15 mouse cellular contexts compared by ENCODE assay signal in genomic region chr6:29146641-29147040, GRCm38 (mm10). TPM values are rescaled to one million over a fixed set of nuclear protein-coding genes. Genes with fewer than 3 reads are reported as not detected.
DNase-seq lines count a peak whose midpoint lies in the region; ATAC-seq and TF ChIP-seq lines count a peak whose summit lies in the region.
"Had no signal": no experiment of that assay in that cellular context is flagged by ENCODE, and none has a peak within 500 bp of the region (broad histone marks: within the 10 kb centered on the region; RNA-seq: fewer than 3 reads in every experiment).

No protein-coding gene starts in this region.

- no peaks in the 10 kb centered on the region for H3K4me1 ChIP-seq in kidney, adult 2 months (ENCODE audit: control insufficient read depth, insufficient read depth, low read length)
- peaks cover 21% of the 10 kb centered on the region for H3K4me1 ChIP-seq in heart, embryonic 10.5 days
- H3K4me1 ChIP-seq: embryonic facial prominence, embryonic 13.5 days; forebrain, embryonic 12.5 days; hindbrain, embryonic 12.5 days; liver, embryonic 15.5 days had no signal

- no peak overlapping the region for H3K27ac ChIP-seq in kidney, adult 2 months (ENCODE audit: insufficient read depth, low read depth, low read length)
- H3K27ac ChIP-seq in heart, embryonic 10.5 days = peak overlapping the region; percentile 59; the same call in 1 of the 2 replicates
- H3K27ac ChIP-seq: embryonic facial prominence, embryonic 13.5 days; forebrain, embryonic 12.5 days; hindbrain, embryonic 12.5 days; macrophage had no signal

- peaks cover 5% of the 10 kb centered on the region for H3K36me3 ChIP-seq in kidney, adult 2 months (ENCODE audit: control insufficient read depth, insufficient read depth, low read length)
- H3K36me3 ChIP-seq in heart, embryonic 10.5 days = peaks cover 37% of the 10 kb centered on the region

- no peak for ATAC-seq in monocyte, adult 5-6 weeks (replicated peaks; ENCODE audit: insufficient number of reproducible peaks, low FRiP score, low TSS enrichment, poor library complexity, severe bottlenecking)

- no peak for TF ChIP-seq POLR2A in kidney, adult 2 months (IDR thresholded peaks at IDR 0.05; ENCODE audit: low read depth, low read length)

- no peaks in the 10 kb centered on the region for H3K9me3 ChIP-seq in heart, embryonic 10.5 days
- H3K9me3 ChIP-seq: embryonic facial prominence, embryonic 13.5 days; forebrain, embryonic 12.5 days; hindbrain, embryonic 12.5 days; liver, embryonic 15.5 days had no signal

- WGBS in kidney, adult 2 months = 48% methylated on average over 7 of the region's 7 CpGs
- WGBS in heart, embryonic 10.5 days = 33% methylated on average over 7 of the region's 7 CpGs

- H3K27me3 ChIP-seq in kidney, adult 2 months (replicated peaks; ENCODE audit: control insufficient read depth, insufficient read depth, low read length) = no peaks in the 10 kb centered on the region
- no peaks in the 10 kb centered on the region for H3K27me3 ChIP-seq in heart, embryonic 10.5 days (ENCODE audit: insufficient read depth, poor library complexity, severe bottlenecking)
- H3K27me3 ChIP-seq: embryonic facial prominence, embryonic 13.5 days; forebrain, embryonic 12.5 days; hindbrain, embryonic 12.5 days; liver, embryonic 15.5 days had no signal

- no peak overlapping the region for H3K4me3 ChIP-seq in kidney, adult 2 months (ENCODE audit: insufficient read depth, low read depth, low read length)
- no peak overlapping the region for H3K4me3 ChIP-seq in heart, embryonic 10.5 days
- H3K4me3 ChIP-seq: embryonic facial prominence, embryonic 13.5 days; forebrain, embryonic 12.5 days; hindbrain, embryonic 12.5 days; liver, embryonic 15.5 days had no signal

- no peak for TF ChIP-seq CTCF in kidney, adult 2 months (conservative IDR thresholded peaks at IDR 0.05; ENCODE audit: insufficient read depth, insufficient read length, low read depth, low read length)

- DNase-seq in kidney, adult 2 months = peak; percentile 8
- DNase-seq in kidney, adult 8-10 months = no peak
- DNase-seq in adrenal gland, adult 2 months = peak; percentile 49
- DNase-seq in heart, embryonic 10.5 days (ENCODE audit: low spot score) = no peak
- peak; percentile 68 for DNase-seq in heart, postnatal 4 days
- no peak for DNase-seq in yolk sac, embryonic 10.5 days (ENCODE audit: low spot score)
- no peak for DNase-seq in cerebellum, postnatal 25 days
- DNase-seq: cerebellum, adult 9-11 months had no signal

RNA-seq across cellular contexts. Expression of gene Rbm28, which starts 18.2 kb away (rescaled TPM):
- 4.9 and 6.1 TPM in 2 replicates for polyA plus RNA-seq in kidney, adult 2 months (2012; rRNA removed)
- total RNA-seq in adrenal gland, adult 2 months (2021) = 10 to 100 TPM; 25.9 to 33.6 TPM
- polyA plus RNA-seq in adrenal gland, adult 2 months (2012; rRNA removed) = 2.3 and 2.4 TPM in 2 replicates
- 30.0 and 44.4 TPM in 2 replicates for polyA plus RNA-seq in heart, embryonic 10.5 days (2016; fragmentation: Nextera tagmentation; extraction: Ambion mirVana)
- 10 to 100 TPM; 30.3 to 32.5 TPM for total RNA-seq in heart, postnatal 4 days (2021)
- 50.0 to 66.4 TPM (median 59.6 TPM) in 3 replicates for total RNA-seq in monocyte, adult 5-6 weeks (2017)

RNA-seq across cellular contexts. Expression of gene Prrt4, which starts 32.7 kb away (rescaled TPM):
- polyA plus RNA-seq in kidney, adult 2 months (2012; rRNA removed) = 0.20 and 0.24 TPM in 2 replicates
- total RNA-seq in adrenal gland, adult 2 months (2021) = 1 to 10 TPM; 2.2 to 5.0 TPM
- polyA plus RNA-seq in adrenal gland, adult 2 months (2012; rRNA removed) = 6.1 and 8.8 TPM in 2 replicates
- polyA plus RNA-seq in heart, embryonic 10.5 days (2016; fragmentation: Nextera tagmentation; extraction: Ambion mirVana) = 3.2 and 4.3 TPM in 2 replicates
- 1 to 10 TPM; 7.3 to 7.7 TPM for total RNA-seq in heart, postnatal 4 days (2021)
- total RNA-seq in monocyte, adult 5-6 weeks (2017) = not detected in 3 replicates
- total RNA-seq: neutrophil, adult 5-6 weeks had no signal
- polyA plus RNA-seq: macrophage had no signal

Comparison
In these comparisons a context has a peak if more than half of its experiments do, and no peak if none do; other contexts are left out.
1. DNase-seq: peak in kidney, adult 2 months (single experiment), adrenal gland, adult 2 months (single experiment) and heart, postnatal 4 days (single experiment); none in kidney, adult 8-10 months (0 of 2), heart, embryonic 10.5 days (single experiment), yolk sac, embryonic 10.5 days (single experiment) and cerebellum, postnatal 25 days (0 of 2).